Mouse (Mus musculus) myocyte (in vitro differentiated cells): ENCODE results near the gene Pstk.
"Not testable (repeated sequence)": the region's sequence is repeated elsewhere in the genome, so short reads cannot be mapped to it uniquely, and the experiment has no call there.

Source experiments
- POLR2A ChIP-seq: IDR thresholded peaks from one replicate; pipeline ENCODE4 v1.6.1; 2011; ENCODE audit warnings: low read depth, mild to moderate bottlenecking, control low read depth, moderate library complexity; ENCODE audit not compliant: insufficient read length
- USF1 ChIP-seq: IDR thresholded peaks from one replicate; pipeline ENCODE4 v1.6.1; 2011; ENCODE audit warnings: low read depth, mild to moderate bottlenecking, control low read depth, moderate library complexity

GRCm38 (mm10) chr7:131391761-131392160 is 20.8 kb downstream of the Pstk start:
- not testable (repeated sequence) for TF ChIP-seq USF1, POLR2A
